Mouse (Mus musculus) effector memory CD4-positive, alpha-beta T cell, adult 5 months (primary cell): ENCODE data around the gene Pdap1. TPM values are rescaled to one million over a fixed set of nuclear protein-coding genes. Genes with fewer than 3 reads are reported as not detected.

Experiments
- polyA plus RNA-seq: library from polyadenylated mRNA; unstranded; fragments of 100-300 nt; shearing (Covaris generic); gene quantifications from one replicate; pipeline ENCODE4 v1.2.1, GENCODE M21; 2017

Gene Pdap1
- 36.0 TPM for polyA plus RNA-seq

DNA sequence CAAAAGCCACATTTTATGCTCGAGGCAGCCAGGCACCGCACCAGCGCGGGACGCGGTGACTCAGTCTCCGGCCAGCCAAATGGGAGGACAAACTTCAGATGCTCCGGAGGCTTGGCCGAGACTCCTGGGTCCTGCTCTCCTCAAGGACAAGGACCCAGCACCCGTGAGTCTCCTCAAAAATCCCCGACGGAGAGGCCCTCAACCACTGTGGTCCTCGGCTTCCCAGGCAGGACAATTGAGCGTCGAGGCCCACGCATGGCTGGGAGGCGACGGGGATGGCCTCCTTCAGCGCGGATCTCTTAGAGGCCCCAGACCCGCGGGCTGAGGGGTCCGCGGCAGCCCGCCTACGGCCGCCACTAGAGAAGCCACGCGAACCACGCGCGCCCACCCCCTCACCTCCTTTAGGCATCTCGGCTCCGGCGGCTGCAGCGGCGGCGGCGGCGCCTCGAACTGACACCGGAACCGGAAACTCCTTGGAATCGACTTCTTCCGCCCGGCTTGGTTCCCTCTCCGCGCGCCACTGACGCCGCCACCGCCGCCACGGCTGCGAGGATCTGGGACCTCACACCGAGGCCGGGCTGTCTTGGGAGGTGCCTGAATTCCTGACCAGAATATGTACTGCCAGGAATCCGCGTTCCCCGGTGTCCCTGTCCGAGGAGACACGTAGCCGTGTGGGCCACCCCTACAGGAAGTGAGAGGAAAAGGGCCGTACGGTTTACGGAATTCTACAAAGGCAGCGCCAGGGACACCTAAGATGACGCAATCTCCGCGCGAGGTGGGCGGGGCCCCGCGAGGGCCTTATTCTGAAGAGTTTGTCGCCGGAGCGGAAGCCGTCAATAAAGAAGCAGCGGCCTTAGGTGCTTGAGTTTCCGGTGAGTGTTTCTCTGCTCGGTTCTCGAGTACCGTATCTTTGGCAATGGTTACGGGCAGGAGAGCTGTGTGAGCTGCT, at the start of gene Pdap1, which contains the start of gene Bud31:
Pdap1 (minus strand) TSS at position 668 of the 949 bp plus-strand sequence.
Bud31 (plus strand) TSS at position 792 of the 949 bp plus-strand sequence.

DNA sequence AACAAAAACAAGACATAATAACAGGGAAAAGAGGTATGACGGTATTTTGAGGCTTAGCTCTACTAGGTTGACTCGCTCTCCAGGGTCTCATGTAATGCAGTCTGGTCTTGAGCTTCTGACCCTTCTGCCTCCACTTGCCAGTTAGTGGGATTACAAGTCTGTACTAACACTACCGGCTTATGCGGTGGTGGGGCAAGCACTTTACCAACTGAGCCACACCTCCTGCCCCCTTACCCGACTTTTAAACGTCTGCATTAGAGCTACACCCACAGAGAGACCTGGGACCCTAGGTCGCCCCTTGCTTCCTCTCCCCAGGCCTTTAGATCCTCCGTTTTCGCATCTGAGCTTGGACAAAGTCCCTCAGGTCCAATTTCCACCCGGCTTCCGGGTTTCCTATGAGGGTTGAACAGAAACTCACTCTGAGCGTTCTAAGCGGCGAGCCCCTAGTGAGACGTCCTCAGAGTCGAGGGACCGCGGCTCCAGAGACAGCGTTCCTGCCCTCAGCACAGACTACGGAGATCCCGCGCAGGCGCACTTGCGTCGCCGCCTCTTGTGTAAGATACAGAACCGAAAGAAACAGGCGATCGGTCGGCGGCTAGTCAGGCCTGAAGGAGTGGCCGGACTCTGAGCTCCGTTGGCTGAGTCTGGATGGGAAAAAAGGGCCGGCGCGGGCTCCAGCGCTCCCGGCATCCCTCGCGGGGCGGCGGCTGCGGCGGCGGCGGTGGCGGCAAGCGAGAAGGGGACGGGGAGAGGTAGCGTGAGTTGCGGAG, 26.7 kb upstream of the Pdap1 start, which contains the start of the genes Ptcd1 and Cpsf4:
Ptcd1 (minus strand) TSS at position 573 of the 770 bp plus-strand sequence.
Cpsf4 (plus strand) TSS at position 678 of the 770 bp plus-strand sequence.

DNA sequence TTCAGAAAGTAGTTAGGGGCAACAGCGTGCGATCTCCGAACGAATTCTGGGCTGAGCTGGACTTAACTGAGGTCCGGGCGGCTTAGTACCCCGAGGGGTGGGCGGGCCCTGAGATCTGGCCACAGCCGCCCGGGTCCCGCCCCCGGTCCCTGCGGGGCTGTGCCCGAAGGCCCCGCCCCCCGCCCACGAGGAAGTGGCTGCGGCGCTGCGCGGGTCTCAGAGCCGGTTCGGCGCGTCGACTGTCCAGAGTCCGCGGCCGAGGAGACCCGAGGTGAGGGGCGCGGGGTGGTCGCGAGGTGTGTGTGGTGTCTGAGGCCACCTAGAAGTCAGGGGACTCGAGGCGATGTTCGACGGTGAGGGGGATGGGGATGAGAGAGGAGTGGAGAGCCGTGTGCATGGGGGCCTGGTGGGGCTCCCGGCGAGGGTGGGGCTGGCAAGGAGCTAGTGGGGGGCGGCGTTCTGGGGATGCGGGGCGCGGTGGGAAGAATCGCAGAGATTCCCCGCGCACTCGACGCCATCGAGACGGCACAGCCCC, 25.9 kb downstream of the Pdap1 start, which contains the start of gene Arpc1b:
Arpc1b (plus strand) TSS at position 145 of the 535 bp plus-strand sequence.

DNA sequence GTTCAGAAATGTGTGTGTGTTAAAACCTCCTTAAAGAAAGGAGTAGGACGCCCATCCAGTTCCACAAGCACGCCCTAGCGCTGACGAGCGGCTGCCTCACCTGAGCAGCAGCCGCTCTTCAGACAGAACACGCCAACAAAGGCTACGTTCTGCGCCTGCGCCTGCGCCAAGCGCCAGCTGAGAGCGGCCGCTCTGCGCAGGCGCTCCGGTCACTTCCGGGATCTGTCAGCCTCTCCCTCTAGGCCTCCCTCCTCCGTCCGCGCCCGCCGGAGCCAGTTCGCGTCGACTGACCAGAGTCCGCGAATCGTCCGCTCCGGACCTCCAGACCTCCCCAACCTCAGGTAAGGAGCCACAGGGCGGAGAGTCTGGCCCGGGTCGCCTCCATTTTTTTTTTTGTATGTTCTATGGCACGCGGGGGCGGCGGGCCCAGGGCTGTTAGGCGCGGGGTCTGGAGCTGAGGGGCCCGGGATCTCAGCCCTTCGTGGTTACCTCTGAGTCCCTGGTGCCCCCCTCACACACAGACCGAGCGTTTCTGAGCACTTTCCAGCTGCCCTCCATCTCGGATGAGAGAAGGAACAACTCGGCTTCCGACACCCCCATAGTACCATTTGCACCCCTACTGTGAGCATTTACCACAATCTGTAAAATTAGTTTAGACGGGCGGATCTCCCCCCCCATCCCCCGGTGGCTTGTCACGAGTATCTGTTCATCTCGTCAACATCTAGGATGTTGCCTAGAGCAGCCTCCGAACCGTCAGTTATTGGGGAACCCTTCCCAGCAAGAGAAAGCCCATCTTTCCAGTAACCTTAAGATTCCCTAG, 56.2 kb downstream of the Pdap1 start, which contains the start of the genes Arpc1a and Kpna7:
Arpc1a (plus strand) TSS at position 199 of the 820 bp plus-strand sequence.
Kpna7 (minus strand) TSS at position 399 of the 820 bp plus-strand sequence.

Other genes starting within 250 kb of the Pdap1 start
- 37.6 TPM for gene Smurf1, start 174.4 kb downstream of the Pdap1 start, polyA plus RNA-seq
- gene Gm4871, start 107.5 kb downstream of the Pdap1 start, polyA plus RNA-seq: not detected
- not detected for gene 1700018F24Rik, start 97.2 kb downstream of the Pdap1 start, polyA plus RNA-seq
- gene Arpc1a, start 56.4 kb downstream of the Pdap1 start, polyA plus RNA-seq: 71.9 TPM
- gene Kpna7, start 56.2 kb downstream of the Pdap1 start, polyA plus RNA-seq: not detected
- gene Arpc1b, start 26.0 kb downstream of the Pdap1 start, polyA plus RNA-seq: 1,118 TPM
- gene Bud31, start 124 bp upstream of the Pdap1 start, polyA plus RNA-seq: 215 TPM
- gene Ptcd1, start 26.9 kb upstream of the Pdap1 start, polyA plus RNA-seq: 13.6 TPM
- gene Cpsf4, start 27.0 kb upstream of the Pdap1 start, polyA plus RNA-seq: 29.3 TPM
- 234 TPM for gene Atp5j2, start 51.8 kb upstream of the Pdap1 start, polyA plus RNA-seq
- 36.1 TPM for gene Zkscan14, start 61.6 kb upstream of the Pdap1 start, polyA plus RNA-seq
- gene Zkscan5, start 64.3 kb upstream of the Pdap1 start, polyA plus RNA-seq: 3.8 TPM
- 75.0 TPM for gene Zfp655, start 91.5 kb upstream of the Pdap1 start, polyA plus RNA-seq
- gene Zscan25, start 140.3 kb upstream of the Pdap1 start, polyA plus RNA-seq: 1.3 TPM
- not detected for gene Cyp3a57, start 205.0 kb upstream of the Pdap1 start, polyA plus RNA-seq